Mouse (Mus musculus) embryo, embryonic 11.5 days (tissue): ENCODE data around the gene Kmt2d.
A peak's percentile ranks its signal among the peaks of the same experiment; 100 is the strongest.

ENCODE experiments used
- DNase-seq: peaks from one replicate; pipeline ENCODE4 v3.0.0-alpha.2; 2012; ENCODE audit warnings: low read depth, low spot score

The Kmt2d gene

GRCm38 (mm10) chr15:98887526-98887925 lies 16.5 kb upstream of the Kmt2d start:
- DNase-seq: no peak

DNA sequence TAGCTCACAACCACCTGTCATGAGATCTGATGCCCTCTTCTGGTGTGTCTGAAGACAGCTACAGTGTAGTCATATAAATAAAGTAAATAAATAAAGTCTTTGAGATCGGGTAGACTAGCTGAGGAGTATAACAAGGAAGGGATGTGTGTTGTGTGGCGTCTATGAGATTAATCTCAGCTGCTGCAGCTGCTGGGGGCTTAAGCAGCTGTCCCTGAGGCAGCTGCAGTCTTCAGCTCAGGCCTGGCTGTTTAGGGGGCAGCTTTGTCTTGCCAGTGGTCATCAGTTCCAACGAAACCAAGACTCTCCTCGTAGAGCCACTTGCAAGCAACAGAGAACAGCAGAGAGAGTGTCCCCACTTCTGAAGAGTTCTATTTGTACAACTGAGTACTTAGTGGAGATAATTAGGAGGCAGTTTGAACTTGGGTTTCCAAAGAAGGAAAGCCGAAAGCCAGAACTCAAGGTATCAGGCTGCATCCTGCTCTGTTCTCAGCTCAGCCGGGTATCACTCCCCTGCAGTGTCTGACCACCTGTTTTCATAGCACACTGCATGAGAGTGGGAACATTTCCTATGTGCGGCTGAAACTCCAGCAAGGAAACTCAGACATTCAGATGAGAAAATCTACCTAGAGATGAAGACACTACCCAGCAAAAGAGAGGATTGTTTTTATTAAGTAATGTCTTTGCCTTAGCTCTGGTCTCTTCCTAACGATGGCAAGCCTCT lies 15.8 kb upstream of the Kmt2d start:
- DNase-seq: no peak

- DNase-seq: no peak
These were observed 13.1 kb upstream of the Kmt2d start for GRCm38 (mm10) chr15:98884106-98884505.

DNA sequence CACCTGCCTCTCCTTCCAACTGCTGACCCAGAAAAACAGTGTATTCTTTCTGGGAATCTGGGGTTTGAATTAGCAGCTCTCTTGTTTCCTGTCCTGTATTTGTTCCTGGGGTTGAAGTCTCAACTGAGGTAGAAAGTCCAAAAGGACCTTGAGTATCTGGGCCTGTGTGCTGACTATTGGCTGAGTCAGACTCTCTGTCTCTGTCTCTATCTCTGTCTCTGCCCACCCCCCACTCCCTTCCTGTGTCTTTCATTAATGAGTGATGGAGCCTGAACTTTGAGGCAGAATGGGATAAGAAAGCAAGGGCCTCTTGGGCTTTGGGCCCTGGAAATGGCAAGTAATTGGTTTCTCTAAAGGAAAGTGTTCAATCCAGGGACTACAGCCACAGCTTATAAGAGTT lies 12.7 kb upstream of the Kmt2d start:
- no peak for DNase-seq

DNA sequence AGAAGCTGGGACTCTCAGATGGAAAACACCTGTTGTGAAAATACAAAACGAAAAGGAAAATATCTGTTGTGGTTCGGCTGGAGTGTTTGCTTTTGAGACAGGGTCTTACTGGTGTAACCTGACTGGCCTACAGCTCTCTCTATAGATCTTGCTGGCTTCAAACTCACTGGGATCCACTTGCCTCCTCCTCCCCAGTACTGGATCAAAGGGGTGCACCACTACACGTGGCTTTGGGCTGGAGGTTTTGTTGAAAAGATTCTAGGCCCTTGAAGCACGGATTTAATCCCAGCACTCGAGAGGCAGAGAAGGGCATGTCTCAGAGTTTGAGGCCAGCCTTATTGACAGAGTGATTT lies 10.6 kb upstream of the Kmt2d start:
- no peak for DNase-seq

GRCm38 (mm10) chr15:98880978-98881655 lies 10.1 kb upstream of the Kmt2d start:
- DNase-seq: peak; percentile 95

GRCm38 (mm10) chr15:98877331-98877730 lies 6.3 kb upstream of the Kmt2d start:
- DNase-seq: no peak

DNA sequence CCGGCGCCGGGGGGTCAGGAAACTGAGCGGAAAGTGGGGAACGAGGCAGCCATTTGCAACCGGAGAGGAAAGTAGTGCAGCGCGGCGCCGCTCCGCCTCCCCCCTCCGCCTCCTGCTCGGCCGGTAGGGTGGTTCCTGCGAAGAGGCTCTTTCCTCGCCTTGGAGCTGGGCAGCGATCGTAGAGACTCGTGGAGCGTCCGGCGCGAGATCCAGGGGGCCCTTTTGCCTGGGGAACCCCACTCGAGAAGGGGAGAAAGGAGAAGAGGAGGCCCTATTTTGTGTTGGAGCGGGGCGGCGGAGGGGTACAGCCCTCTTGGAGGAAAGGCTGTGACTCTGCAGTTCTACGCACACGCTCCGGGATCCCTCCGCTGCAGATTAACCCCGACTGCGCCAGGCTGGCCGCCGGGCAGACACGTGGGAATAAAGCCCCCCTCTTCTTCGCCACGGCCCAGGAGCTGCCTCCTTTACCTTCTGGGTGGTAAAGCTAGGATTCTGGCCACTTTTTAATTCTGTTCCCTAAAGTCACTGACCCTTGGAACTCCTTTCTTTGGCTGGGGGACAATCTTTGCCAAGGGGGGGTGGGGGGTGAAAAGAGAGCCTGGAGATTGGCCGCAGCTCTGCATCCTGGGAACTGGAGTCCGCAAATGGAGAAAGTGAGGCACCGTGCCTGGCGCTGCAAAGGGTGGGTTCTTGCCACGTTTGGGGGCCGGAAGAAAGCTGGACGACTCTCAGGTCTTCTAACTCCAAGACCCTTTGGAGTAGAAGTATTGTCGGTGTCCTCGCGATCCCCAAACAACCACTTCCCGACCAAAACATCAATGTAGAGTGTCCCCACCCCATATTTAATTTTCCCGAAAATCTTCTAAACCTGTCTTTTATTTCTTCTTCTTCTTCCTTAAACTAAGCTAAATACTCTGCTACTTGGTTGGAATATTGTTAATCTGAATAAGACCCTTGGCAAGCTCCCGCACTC lies 1.2 kb upstream of the Kmt2d start:
- DNase-seq: peak; percentile 92

- DNase-seq: no peak
These were observed 580 bp downstream of the Kmt2d start for GRCm38 (mm10) chr15:98870179-98871069.

DNA sequence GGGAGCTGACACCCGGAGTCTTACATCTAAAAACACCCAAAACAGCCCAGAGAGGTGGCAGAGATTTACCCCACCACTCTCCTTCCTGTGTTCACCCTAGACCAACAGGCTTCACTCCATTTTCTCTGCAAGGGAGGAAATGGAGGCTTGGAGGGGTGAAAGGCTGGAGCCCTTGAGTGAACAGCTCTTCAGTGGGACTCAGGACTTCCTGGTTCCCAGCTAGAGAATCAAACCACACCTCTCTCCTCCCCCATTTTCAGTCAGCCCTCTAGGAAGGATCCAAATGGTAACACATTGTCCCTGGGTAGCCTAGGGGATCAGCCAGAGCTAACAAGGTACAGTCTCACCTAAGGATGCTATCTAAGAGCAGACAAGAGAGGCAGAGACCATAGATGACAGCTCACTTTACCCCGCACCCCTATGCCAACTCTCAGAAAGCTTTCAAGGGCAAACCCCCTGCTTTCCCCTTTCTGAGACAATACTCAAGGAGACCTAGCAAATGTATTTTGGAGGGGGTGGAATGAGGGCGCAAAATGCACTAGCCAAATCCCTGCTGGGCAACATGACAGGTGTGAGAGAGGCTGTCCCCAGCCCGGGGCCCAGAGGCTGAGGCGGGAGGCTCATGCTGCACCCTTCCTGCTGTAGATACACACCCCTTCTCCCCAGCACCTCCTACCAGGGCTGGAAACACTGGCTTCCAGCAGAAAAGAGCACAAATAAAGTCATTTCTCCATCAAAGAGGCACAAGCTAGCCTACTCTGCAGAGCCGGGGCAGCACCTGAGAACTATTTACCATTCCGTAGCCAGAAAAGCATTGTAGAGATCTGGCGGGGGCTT lies 1.4 kb downstream of the Kmt2d start:
- no peak for DNase-seq

GRCm38 (mm10) chr15:98868346-98869063 lies 2.5 kb downstream of the Kmt2d start:
- DNase-seq: no peak

GRCm38 (mm10) chr15:98867321-98867720 lies 3.7 kb downstream of the Kmt2d start:
- no peak for DNase-seq

GRCm38 (mm10) chr15:98866501-98866900 lies 4.5 kb downstream of the Kmt2d start:
- DNase-seq: no peak

- no peak for DNase-seq
These were observed 5.2 kb downstream of the Kmt2d start for GRCm38 (mm10) chr15:98865771-98866170.

DNA sequence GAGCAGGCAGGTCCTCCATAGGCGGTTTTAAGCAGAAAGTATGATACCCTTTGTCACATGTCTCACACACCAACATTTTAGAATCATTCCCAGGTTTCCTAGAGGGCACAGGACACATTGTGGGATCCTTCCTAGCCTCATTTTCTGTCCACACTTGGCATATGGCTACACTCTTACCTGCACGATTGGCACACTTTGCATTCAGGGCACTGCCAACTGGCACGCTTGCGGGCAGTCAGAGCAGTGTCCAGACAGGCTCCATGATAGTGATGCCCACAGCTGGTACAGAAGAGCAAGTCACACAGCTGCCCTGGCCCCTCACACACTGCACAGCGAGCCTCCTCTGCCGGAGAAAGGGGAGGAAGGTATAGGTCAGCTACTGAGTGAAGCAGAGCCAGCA lies 6.1 kb downstream of the Kmt2d start:
- DNase-seq: no peak

DNA sequence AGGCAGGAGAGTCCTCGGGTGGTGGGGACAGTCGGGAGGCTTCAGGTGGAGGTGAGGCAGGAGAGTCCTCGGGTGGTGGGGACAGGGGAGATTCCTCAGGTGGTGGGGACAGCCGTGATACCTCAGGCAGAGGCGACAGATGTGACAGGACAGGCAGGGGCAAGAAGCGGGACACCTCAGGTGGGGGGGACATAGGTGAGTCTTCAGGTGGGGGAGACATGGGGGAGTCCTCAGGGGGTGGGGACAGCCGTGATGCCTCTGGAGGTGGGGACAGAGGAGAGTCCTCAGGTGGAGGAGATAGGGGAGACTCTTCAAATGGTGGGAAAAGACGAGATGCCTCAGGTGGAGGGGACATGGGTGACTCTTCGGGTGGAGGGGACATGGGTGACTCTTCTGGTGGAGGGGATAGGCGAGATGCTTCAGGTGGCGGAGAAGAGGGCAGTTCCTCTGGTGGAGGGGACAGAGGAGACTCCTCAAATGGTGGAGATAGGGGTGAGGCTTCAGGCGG lies 7.5 kb downstream of the Kmt2d start:
- DNase-seq: no peak

DNA sequence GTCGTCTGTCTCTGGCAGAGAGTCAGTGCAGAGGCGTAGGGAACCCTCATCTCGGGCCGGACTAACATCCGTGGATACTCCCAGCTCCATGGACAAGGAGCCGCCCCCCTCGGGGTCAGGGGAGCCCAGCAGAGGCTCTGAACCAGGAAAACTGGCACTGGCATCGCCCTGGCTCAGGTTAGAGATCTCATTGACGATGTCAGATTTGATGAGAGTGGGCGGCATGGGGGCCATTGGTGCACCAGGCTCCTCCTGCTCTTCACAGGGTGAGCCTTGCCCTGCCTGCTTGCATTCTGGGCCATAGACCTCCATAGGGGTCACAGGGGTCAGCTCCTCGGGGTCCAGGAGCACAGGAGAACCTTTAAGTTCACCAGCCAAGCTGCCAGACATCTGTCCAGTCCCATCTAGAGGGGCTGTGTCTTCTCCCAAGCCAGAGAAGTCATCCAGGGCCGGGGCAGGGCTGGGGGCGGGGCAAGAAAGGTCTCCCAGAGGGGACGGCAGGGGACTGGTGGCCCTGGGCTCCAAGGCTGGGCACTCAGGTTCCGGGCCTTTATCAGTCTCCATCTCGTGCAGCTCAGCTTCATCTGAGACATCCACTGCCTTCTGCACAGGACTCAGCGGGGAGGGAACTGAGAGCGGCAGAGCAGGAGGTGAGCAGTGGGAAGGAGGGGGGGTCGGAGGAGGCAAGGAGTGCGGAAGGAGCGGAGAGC lies 9.1 kb downstream of the Kmt2d start:
- DNase-seq: no peak

- no peak for DNase-seq
These were observed 10.1 kb downstream of the Kmt2d start for GRCm38 (mm10) chr15:98860921-98861320.
